Mouse (Mus musculus) brown adipose tissue, adult 24 weeks (tissue): Measurements from ENCODE around the gene Ndufa4l2. TPM values are rescaled to one million over a fixed set of nuclear protein-coding genes. Genes with fewer than 3 reads are reported as not detected.

ENCODE experiments used
- H3K27ac ChIP-seq: fragments of 200-500 bp; replicated peaks from 2 replicates; pipeline ENCODE4 v1.5.1; 2012; ENCODE audit warnings: low read depth, mild to moderate bottlenecking, low read length
- H3K4me1 ChIP-seq: fragments of 200-500 bp; 2 replicates; pipeline ENCODE4 v1.6.1; 2012; ENCODE audit warnings: low read length, mixed read lengths; ENCODE audit not compliant: control insufficient read depth, insufficient read depth, insufficient read length
- H3K4me3 ChIP-seq: fragments of 200-500 bp; 2 replicates; pipeline ENCODE4 v1.5.1; 2012; ENCODE audit warnings: low read depth, mild to moderate bottlenecking, low read length, moderate library complexity; ENCODE audit not compliant: insufficient read depth
- polyA plus RNA-seq: library from polyadenylated mRNA; stranded (reverse); fragments of >200 nt; gene quantifications from 2 replicates; pipeline ENCODE4 v1.2.4, GENCODE M21; 2012; ENCODE audit not compliant: missing spikeins, insufficient read depth, insufficient read length

Gene Ndufa4l2
- polyA plus RNA-seq, 1 experiment, result 14.5 TPM

- H3K4me1 ChIP-seq, result no peaks in the 10 kb centered on the region
- no peak overlapping the region for H3K27ac ChIP-seq
- H3K4me3 ChIP-seq, result no peak overlapping the region
These were observed 42.6 kb downstream of the Ndufa4l2 start for GRCm38 (mm10) chr10:127557397-127557796.

GRCm38 (mm10) chr10:127561145-127561544 is 46.4 kb downstream of the Ndufa4l2 start:
- H3K27ac ChIP-seq, result no peak overlapping the region
- no peak overlapping the region for H3K4me3 ChIP-seq
- H3K4me1 ChIP-seq, result no peaks in the 10 kb centered on the region

- H3K4me3 ChIP-seq, result no peak overlapping the region
- no peaks in the 10 kb centered on the region for H3K4me1 ChIP-seq
- no peak overlapping the region for H3K27ac ChIP-seq
These were observed 49.1 kb downstream of the Ndufa4l2 start for GRCm38 (mm10) chr10:127563840-127564239.

GRCm38 (mm10) chr10:127564301-127564700 is 49.5 kb downstream of the Ndufa4l2 start:
- 0 out of 2 replicates have a peak overlapping the region, but pooled peaks have one; percentile 8 for H3K27ac ChIP-seq
- H3K4me3 ChIP-seq, result no peak overlapping the region
- H3K4me1 ChIP-seq, result no peaks in the 10 kb centered on the region

Other genes starting within 250 kb of the Ndufa4l2 start
- gene Dctn2, start 248.6 kb upstream of the Ndufa4l2 start, polyA plus RNA-seq, result 100 and 102 TPM in 2 replicates
- gene Mbd6, start 225.9 kb upstream of the Ndufa4l2 start, polyA plus RNA-seq, result 15.9 and 18.4 TPM in 2 replicates
- gene Mars, start 203.2 kb upstream of the Ndufa4l2 start, polyA plus RNA-seq, result 51.3 and 67.4 TPM in 2 replicates
- gene Arhgap9, start 193.0 kb upstream of the Ndufa4l2 start, polyA plus RNA-seq, result 0.87 and 1.9 TPM in 2 replicates
- gene Gli1, start 173.0 kb upstream of the Ndufa4l2 start, polyA plus RNA-seq, result 0.79 TPM in 1 of 2 replicates, not detected in the other
- not detected in 2 replicates for gene Inhbe, start 160.6 kb upstream of the Ndufa4l2 start, polyA plus RNA-seq
- gene Inhbc, start 144.5 kb upstream of the Ndufa4l2 start, polyA plus RNA-seq, result not detected in 2 replicates
- 70.7 and 78.5 TPM in 2 replicates for gene R3hdm2, start 134.6 kb upstream of the Ndufa4l2 start, polyA plus RNA-seq
- gene Stac3, start 13.3 kb upstream of the Ndufa4l2 start, polyA plus RNA-seq, result 3.8 and 4.8 TPM in 2 replicates
- 15.5 and 16.7 TPM in 2 replicates for gene Shmt2, start 7.5 kb downstream of the Ndufa4l2 start, polyA plus RNA-seq
- gene Nxph4, start 19.6 kb downstream of the Ndufa4l2 start, polyA plus RNA-seq, result not detected in 2 replicates
- 43.8 and 47.2 TPM in 2 replicates for gene Lrp1, start 106.2 kb downstream of the Ndufa4l2 start, polyA plus RNA-seq
- 24.7 and 28.8 TPM in 2 replicates for gene Stat6, start 128.0 kb downstream of the Ndufa4l2 start, polyA plus RNA-seq
- 1.0 and 2.5 TPM in 2 replicates for gene Nemp1, start 151.9 kb downstream of the Ndufa4l2 start, polyA plus RNA-seq
- 4.2 and 6.3 TPM in 2 replicates for gene Nab2, start 153.6 kb downstream of the Ndufa4l2 start, polyA plus RNA-seq
- gene Myo1a, start 190.2 kb downstream of the Ndufa4l2 start, polyA plus RNA-seq, result not detected in 2 replicates
- not detected in 2 replicates for gene Tac2, start 209.5 kb downstream of the Ndufa4l2 start, polyA plus RNA-seq
- 2.7 and 3.3 TPM in 2 replicates for gene Zbtb39, start 224.6 kb downstream of the Ndufa4l2 start, polyA plus RNA-seq
- gene Gpr182, start 236.8 kb downstream of the Ndufa4l2 start, polyA plus RNA-seq, result 1.5 TPM in 2 replicates
- gene Rdh1, start 244.8 kb downstream of the Ndufa4l2 start, polyA plus RNA-seq, result not detected in 2 replicates
- not detected in 2 replicates for gene Rdh16f1, start 244.8 kb downstream of the Ndufa4l2 start, polyA plus RNA-seq